Mouse (Mus musculus): ENCODE results near the gene Cachd1. TPM values are rescaled to one million over a fixed set of nuclear protein-coding genes. Genes with fewer than 3 reads are reported as not detected.

Cachd1 gene
- polyA plus RNA-seq, 1 experiment from 2014 or later: 16.6 TPM

GRCm38 (mm10) chr4:100945171-100945899, 168.9 kb downstream of the Cachd1 start:
- Histone ChIP-seq H3K4me1 (replicated peaks) (peaks cover 39% of the 10 kb centered on the region), H3K9ac (no peak overlapping the region), H3K4me2 (no peak overlapping the region), H3K9me3 (no peaks in the 10 kb centered on the region), H3K36me3 (no peaks in the 10 kb centered on the region), H3K27ac (replicated peaks) (no peak overlapping the region), H3K4me3 (no peak overlapping the region), H3K27me3 (no peaks in the 10 kb centered on the region)
- 72% methylated on average over 13 of the region's 13 CpGs for WGBS
- no peak for ATAC-seq (ENCODE audit: low read depth)

DNA sequence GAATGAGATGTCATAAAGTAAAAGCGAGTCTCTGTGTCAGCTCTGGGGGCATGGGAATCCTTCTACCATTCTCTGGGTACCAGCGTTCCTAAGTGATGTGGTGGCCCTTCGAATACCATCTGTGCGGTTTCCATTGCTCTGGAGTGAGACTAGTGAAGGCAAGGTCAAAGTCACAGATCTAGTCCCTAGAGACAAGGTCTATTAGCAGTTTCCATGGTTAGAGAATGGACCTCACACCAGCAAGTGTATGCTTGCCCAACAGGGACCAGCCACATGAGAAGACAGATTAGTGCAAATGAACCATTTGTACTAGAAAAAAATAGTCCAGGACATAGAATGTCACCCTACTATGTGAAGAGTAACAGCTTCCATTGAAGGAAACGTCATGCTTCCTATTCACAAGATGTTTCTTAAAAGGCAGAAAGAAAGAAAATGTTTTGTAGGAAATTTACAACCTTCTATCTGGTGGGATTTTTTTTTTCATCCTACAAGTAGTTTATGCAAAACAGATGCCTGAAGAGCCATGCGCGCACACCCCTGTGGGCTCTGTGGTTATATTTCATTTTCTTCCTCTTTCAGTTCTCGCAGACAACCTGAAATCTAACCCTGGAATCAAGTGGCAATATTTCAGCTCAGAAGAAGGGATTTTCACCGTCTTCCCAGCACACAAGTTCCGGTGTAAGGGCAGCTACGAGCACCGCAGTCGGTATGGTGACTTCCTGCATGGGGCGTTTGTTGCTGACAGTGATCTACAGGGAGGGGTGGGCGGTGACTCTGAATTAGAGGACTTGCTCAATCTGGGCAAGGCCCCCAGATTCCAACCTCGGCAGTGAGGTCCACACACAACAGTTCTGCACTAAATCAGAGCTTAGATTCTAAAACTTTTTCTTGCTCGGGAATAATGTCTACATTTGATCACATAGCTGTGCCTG, 172.3 kb downstream of the Cachd1 start:
- H3K36me3 ChIP-seq: peaks cover 7% of the 10 kb centered on the region
- H3K4me2 ChIP-seq: no peak overlapping the region
- H3K4me1 ChIP-seq (replicated peaks): peaks cover 35% of the 10 kb centered on the region
- no peak overlapping the region for H3K4me3 ChIP-seq
- H3K9ac ChIP-seq: no peak overlapping the region
- peak overlapping the region; percentile 3; the same call in 1 of the 2 replicates for H3K27ac ChIP-seq (replicated peaks)
- no peaks in the 10 kb centered on the region for H3K9me3 ChIP-seq
- H3K27me3 ChIP-seq: no peaks in the 10 kb centered on the region
- no peak; the same call in 1 of the 2 replicates for ATAC-seq (ENCODE audit: low read depth)
- WGBS: 47% methylated on average over 17 of the region's 17 CpGs

GRCm38 (mm10) chr4:100950316-100950715, 173.8 kb downstream of the Cachd1 start:
- WGBS: 93% methylated on average over 5 of the region's 5 CpGs
- Histone ChIP-seq H3K27ac (replicated peaks) (no peak overlapping the region), H3K27me3 (no peaks in the 10 kb centered on the region), H3K4me3 (no peak overlapping the region), H3K36me3 (peaks cover 13% of the 10 kb centered on the region), H3K9me3 (no peaks in the 10 kb centered on the region), H3K4me2 (no peak overlapping the region), H3K9ac (no peak overlapping the region), H3K4me1 (replicated peaks) (peaks cover 20% of the 10 kb centered on the region)
- no peak for ATAC-seq (ENCODE audit: low read depth)

- Histone ChIP-seq H3K4me1 (replicated peaks) (peaks cover 9% of the 10 kb centered on the region), H3K9ac (no peak overlapping the region), H3K4me3 (no peak overlapping the region), H3K36me3 (peaks cover 13% of the 10 kb centered on the region), H3K4me2 (no peak overlapping the region), H3K27me3 (no peaks in the 10 kb centered on the region), H3K27ac (replicated peaks) (no peak overlapping the region), H3K9me3 (no peaks in the 10 kb centered on the region)
- WGBS: 83% methylated on average over 8 of the region's 8 CpGs
- ATAC-seq (ENCODE audit: low read depth): no peak
Observed at GRCm38 (mm10) chr4:100951876-100952275, 175.4 kb downstream of the Cachd1 start.

- Histone ChIP-seq H3K36me3 (peaks cover 72% of the 10 kb centered on the region), H3K4me3 (no peak overlapping the region), H3K27me3 (no peaks in the 10 kb centered on the region), H3K9me3 (no peaks in the 10 kb centered on the region), H3K27ac (replicated peaks) (no peak overlapping the region), H3K4me1 (replicated peaks) (no peaks in the 10 kb centered on the region), H3K9ac (no peak overlapping the region), H3K4me2 (no peak overlapping the region)
- ATAC-seq (ENCODE audit: low read depth): no peak
- 95% methylated on average over 1 of the region's 1 CpGs for WGBS
Observed at GRCm38 (mm10) chr4:100963341-100963740, 186.9 kb downstream of the Cachd1 start.

DNA sequence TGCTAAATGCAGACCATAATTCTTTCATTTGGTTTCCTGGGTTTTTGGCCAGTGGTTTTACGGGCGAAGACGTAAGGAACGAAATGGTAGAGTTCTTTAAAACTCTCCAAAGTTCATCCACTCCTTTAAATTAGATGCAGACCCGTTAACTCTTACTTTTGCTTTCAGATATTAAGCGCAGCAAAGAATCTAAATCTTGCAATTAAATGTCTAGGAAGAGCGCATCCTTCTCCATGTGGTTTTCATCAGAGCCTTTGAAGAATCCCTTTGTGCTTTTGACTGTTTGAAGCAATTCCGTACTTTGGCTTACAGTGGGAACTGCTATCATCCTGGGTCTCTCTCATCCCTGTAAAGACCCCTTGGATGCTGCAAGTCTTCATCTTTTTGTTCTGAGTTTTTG, 187.3 kb downstream of the Cachd1 start:
- no peak for ATAC-seq (ENCODE audit: low read depth)
- Histone ChIP-seq H3K27ac (replicated peaks) (no peak overlapping the region), H3K27me3 (no peaks in the 10 kb centered on the region), H3K9ac (no peak overlapping the region), H3K36me3 (peaks cover 71% of the 10 kb centered on the region), H3K9me3 (no peaks in the 10 kb centered on the region), H3K4me1 (replicated peaks) (no peaks in the 10 kb centered on the region), H3K4me3 (no peak overlapping the region), H3K4me2 (no peak overlapping the region)
- 91% methylated on average over 8 of the region's 8 CpGs for WGBS

GRCm38 (mm10) chr4:100967703-100968392, 191.4 kb downstream of the Cachd1 start:
- no peak overlapping the region for H3K27ac ChIP-seq (replicated peaks)
- H3K9me3 ChIP-seq: no peaks in the 10 kb centered on the region
- H3K36me3 ChIP-seq: peaks cover 48% of the 10 kb centered on the region
- H3K4me2 ChIP-seq: no peak overlapping the region
- ATAC-seq (ENCODE audit: low read depth): peak; percentile 50; the same call in 1 of the 2 replicates
- 79% methylated on average over 19 of the region's 19 CpGs for WGBS
- H3K27me3 ChIP-seq: no peaks in the 10 kb centered on the region
- H3K4me3 ChIP-seq: no peak overlapping the region
- no peak overlapping the region for H3K9ac ChIP-seq
- H3K4me1 ChIP-seq (replicated peaks): no peaks in the 10 kb centered on the region

DNA sequence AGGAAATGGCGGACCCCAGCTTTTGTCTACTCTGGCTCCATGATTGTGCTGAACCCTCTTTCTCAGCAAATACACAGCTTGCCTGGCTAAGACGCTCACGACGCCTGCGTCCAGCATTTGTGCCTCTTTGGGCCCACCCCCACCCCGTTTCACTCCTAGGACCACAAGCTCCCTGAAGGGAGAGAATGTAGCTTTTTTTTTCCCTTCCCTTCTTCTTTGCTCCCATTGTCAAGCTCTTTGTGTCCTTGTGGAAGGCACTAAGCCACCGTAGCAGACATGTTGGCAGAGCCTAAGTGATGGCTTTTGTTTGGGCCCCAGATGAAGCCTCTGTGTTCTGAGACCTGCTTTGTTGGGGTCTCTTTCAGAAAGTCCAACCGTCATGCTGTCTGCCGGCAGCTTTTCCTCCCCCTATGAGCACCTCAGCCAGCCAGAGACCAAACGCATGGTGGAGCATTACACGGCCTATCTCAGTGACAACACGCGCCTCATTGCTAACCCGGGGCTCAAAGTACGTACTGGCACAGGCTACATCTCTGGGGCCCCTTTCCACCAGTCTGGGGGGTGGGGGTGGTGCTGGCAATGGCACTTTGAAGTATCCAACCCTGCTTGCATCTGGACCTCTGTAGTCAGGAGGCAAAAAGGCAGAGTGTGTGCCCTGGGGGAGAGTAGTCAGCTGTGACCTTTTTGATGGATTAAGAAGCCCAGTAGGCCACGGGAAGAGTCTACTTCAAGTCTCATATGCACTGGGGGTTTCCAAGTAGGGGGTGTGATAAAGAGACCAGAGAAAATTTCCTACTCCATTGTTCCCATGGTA, 197.4 kb downstream of the Cachd1 start:
- peak; percentile 92 for ATAC-seq (ENCODE audit: low read depth)
- 0 out of 2 replicates have a peak overlapping the region, but pooled peaks have one; percentile 7 for H3K4me2 ChIP-seq
- H3K4me3 ChIP-seq: no peak overlapping the region
- H3K9ac ChIP-seq: no peak overlapping the region
- no peaks in the 10 kb centered on the region for H3K9me3 ChIP-seq
- no peaks in the 10 kb centered on the region for H3K27me3 ChIP-seq
- peaks cover 21% of the 10 kb centered on the region for H3K4me1 ChIP-seq (replicated peaks)
- H3K27ac ChIP-seq (replicated peaks): peak overlapping the region; percentile 76
- H3K36me3 ChIP-seq: peaks cover 28% of the 10 kb centered on the region
- 17% methylated on average over 16 of the region's 16 CpGs for WGBS

GRCm38 (mm10) chr4:100974455-100975035, 198.1 kb downstream of the Cachd1 start:
- Histone ChIP-seq H3K36me3 (peaks cover 23% of the 10 kb centered on the region), H3K4me2 (0 out of 2 replicates have a peak overlapping the region, but pooled peaks have one; percentile 7), H3K27me3 (no peaks in the 10 kb centered on the region), H3K4me1 (replicated peaks) (peaks cover 21% of the 10 kb centered on the region), H3K4me3 (no peak overlapping the region), H3K27ac (replicated peaks) (peak overlapping the region; percentile 76), H3K9ac (no peak overlapping the region), H3K9me3 (no peaks in the 10 kb centered on the region)
- peak; percentile 80 for ATAC-seq (ENCODE audit: low read depth)
- WGBS: 28% methylated on average over 14 of the region's 14 CpGs

DNA sequence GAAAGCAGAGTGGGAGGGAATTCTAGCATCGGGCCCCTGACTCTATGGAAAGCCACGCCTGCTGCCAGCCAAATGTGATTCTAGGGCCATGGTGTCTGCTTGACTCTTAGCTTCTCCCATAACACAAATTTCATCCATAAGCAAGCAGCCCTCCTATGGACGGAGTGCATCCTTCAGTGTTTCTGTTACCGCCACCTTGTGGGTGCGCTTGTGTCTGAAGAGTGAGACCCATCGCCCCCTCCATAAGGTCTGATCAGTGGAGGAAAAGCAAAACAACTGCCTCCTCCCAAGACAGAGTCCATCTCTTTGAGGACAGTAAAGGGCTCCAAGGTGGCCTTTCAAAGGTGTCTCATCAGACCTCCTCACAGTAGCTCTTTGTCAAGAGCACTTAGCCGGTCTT, 201.0 kb downstream of the Cachd1 start:
- no peak overlapping the region for H3K4me2 ChIP-seq
- peaks cover 21% of the 10 kb centered on the region for H3K4me1 ChIP-seq (replicated peaks)
- WGBS: 90% methylated on average over 7 of the region's 7 CpGs
- no peaks in the 10 kb centered on the region for H3K27me3 ChIP-seq
- no peak overlapping the region for H3K9ac ChIP-seq
- H3K27ac ChIP-seq (replicated peaks): no peak overlapping the region
- ATAC-seq (ENCODE audit: low read depth): no peak
- H3K36me3 ChIP-seq: peaks cover 37% of the 10 kb centered on the region
- H3K9me3 ChIP-seq: no peaks in the 10 kb centered on the region
- no peak overlapping the region for H3K4me3 ChIP-seq

DNA sequence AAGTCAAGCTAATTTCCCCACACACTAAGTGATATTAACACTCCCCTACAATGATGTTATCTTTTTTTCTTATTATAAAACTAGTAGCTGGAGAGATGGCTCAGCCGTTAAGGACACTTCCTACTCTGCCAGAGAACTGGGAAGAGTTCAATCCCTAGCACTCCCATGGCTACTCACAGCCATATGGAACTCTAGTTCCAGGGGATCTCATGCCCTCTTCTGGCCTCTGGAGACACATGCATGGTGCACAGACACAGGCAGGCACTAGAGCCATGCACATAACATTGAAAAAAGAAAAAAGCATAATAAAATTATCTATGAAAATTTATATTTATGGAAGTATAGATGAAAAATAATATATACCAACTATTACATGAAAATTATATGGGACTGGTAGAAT, 210.7 kb downstream of the Cachd1 start:
- no peak overlapping the region for H3K4me2 ChIP-seq
- no peak for ATAC-seq (ENCODE audit: low read depth)
- H3K9ac ChIP-seq: no peak overlapping the region
- H3K36me3 ChIP-seq: peaks cover 70% of the 10 kb centered on the region
- H3K27ac ChIP-seq (replicated peaks): no peak overlapping the region
- H3K27me3 ChIP-seq: no peaks in the 10 kb centered on the region
- no peaks in the 10 kb centered on the region for H3K9me3 ChIP-seq
- H3K4me3 ChIP-seq: no peak overlapping the region
- peaks cover 15% of the 10 kb centered on the region for H3K4me1 ChIP-seq (replicated peaks)
- 88% methylated on average over 1 of the region's 1 CpGs for WGBS
